Mouse (Mus musculus): ENCODE results near the gene Sp3. TPM values are rescaled to one million over a fixed set of nuclear protein-coding genes. Genes with fewer than 3 reads are reported as not detected.

The Sp3 gene
- polyA plus RNA-seq, 1 experiment, result 13.7 TPM

- 3% methylated on average over 18 of the region's 54 CpGs for WGBS
- DNase-seq, result peak; percentile 89
- H3K27ac ChIP-seq (ENCODE audit: insufficient read depth, low read depth, low read length), result peak overlapping the region; percentile 100
Observed at GRCm38 (mm10) chr2:72979659-72980071, 581 bp downstream of the Sp3 start.

GRCm38 (mm10) chr2:72978901-72979658 lies 1.2 kb downstream of the Sp3 start:
- no peaks in the 10 kb centered on the region for H3K36me3 ChIP-seq (ENCODE audit: control insufficient read depth, insufficient read depth, low read length)
- peak overlapping the region; percentile 97 for H3K4me3 ChIP-seq (ENCODE audit: insufficient read depth, low read depth, low read length)
- no peaks in the 10 kb centered on the region; the same call in 1 of the 2 replicates for H3K27me3 ChIP-seq (replicated peaks; ENCODE audit: control insufficient read depth, insufficient read depth, low read length)
- peaks cover 13% of the 10 kb centered on the region for H3K4me1 ChIP-seq (ENCODE audit: control insufficient read depth, insufficient read depth, low read length)
- H3K27ac ChIP-seq (ENCODE audit: insufficient read depth, low read depth, low read length), result peak overlapping the region; percentile 100
- peak; percentile 95 for DNase-seq
- TF ChIP-seq CTCF (conservative IDR thresholded peaks at IDR 0.05; ENCODE audit: insufficient read depth, insufficient read length, low read depth, low read length), result no peak
- peak; percentile 24 for TF ChIP-seq POLR2A (IDR thresholded peaks at IDR 0.05; ENCODE audit: low read depth, low read length)
- WGBS, result under 1% methylated on average over 69 of the region's 107 CpGs

More at GRCm38 (mm10) chr2:72979659-72980071, 581 bp downstream of the Sp3 start:
- Histone ChIP-seq H3K4me1 (ENCODE audit: control insufficient read depth, insufficient read depth, low read length) (peaks cover 13% of the 10 kb centered on the region), H3K27me3 (replicated peaks; ENCODE audit: control insufficient read depth, insufficient read depth, low read length) (no peaks in the 10 kb centered on the region; the same call in 1 of the 2 replicates), H3K4me3 (ENCODE audit: insufficient read depth, low read depth, low read length) (peak overlapping the region; percentile 97), H3K36me3 (ENCODE audit: control insufficient read depth, insufficient read depth, low read length) (no peaks in the 10 kb centered on the region)
- TF ChIP-seq CTCF (conservative IDR thresholded peaks at IDR 0.05; ENCODE audit: insufficient read depth, insufficient read length, low read depth, low read length) (no peak), POLR2A (IDR thresholded peaks at IDR 0.05; ENCODE audit: low read depth, low read length) (peak; percentile 5)

DNA sequence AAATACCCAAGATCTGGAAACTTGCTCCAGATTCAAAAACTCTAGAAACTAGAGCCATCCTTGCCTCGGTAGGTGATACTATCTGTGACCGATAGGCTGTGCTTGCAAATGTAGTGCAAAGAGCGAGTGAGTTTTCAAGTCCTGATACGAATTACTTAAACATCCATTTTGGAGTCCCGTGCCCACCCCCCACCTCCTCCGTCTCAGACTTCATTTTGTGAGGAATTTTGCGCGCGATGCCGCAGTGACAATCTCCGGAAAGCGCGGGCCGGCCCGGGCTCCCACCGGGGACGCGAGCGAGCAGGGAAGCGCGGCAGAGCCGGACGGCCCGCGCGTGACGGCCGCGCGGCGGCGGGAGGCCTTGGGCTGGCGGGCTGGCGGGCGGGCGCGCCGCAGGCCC lies 1.8 kb downstream of the Sp3 start:
- DNase-seq, result peak; percentile 59
- 3% methylated on average over 37 of the region's 38 CpGs for WGBS
- Histone ChIP-seq H3K4me1 (ENCODE audit: control insufficient read depth, insufficient read depth, low read length) (peaks cover 13% of the 10 kb centered on the region), H3K36me3 (ENCODE audit: control insufficient read depth, insufficient read depth, low read length) (no peaks in the 10 kb centered on the region), H3K27ac (ENCODE audit: insufficient read depth, low read depth, low read length) (peak overlapping the region; percentile 84), H3K27me3 (replicated peaks; ENCODE audit: control insufficient read depth, insufficient read depth, low read length) (no peaks in the 10 kb centered on the region; the same call in 1 of the 2 replicates), H3K4me3 (ENCODE audit: insufficient read depth, low read depth, low read length) (peak overlapping the region; percentile 97)
- TF ChIP-seq CTCF (conservative IDR thresholded peaks at IDR 0.05; ENCODE audit: insufficient read depth, insufficient read length, low read depth, low read length) (0 out of 2 replicates have a peak, but pooled peaks have one; percentile 8), POLR2A (IDR thresholded peaks at IDR 0.05; ENCODE audit: low read depth, low read length) (no peak)

DNA sequence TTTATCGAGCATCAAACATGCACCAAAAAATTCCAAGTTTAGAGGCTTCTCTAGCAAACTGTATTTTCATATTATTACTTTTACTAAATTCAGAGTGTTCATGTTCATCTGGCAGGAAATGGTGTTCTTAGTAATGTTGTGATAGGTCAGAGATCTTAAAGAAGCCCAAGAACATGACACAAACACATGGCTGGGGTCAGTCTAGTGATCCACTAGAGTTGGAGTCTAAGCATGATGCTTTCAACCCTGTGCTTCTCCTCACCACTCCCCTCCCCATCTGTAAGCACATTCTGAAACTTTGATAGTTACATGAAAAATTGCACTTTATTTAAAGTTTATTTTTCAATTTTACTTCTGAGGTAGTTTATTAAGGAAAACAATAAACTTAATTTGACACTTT lies 3.0 kb downstream of the Sp3 start:
- DNase-seq, result no peak
- Histone ChIP-seq H3K36me3 (ENCODE audit: control insufficient read depth, insufficient read depth, low read length) (no peaks in the 10 kb centered on the region), H3K4me1 (ENCODE audit: control insufficient read depth, insufficient read depth, low read length) (peaks cover 13% of the 10 kb centered on the region), H3K27me3 (replicated peaks; ENCODE audit: control insufficient read depth, insufficient read depth, low read length) (no peaks in the 10 kb centered on the region; the same call in 1 of the 2 replicates), H3K4me3 (ENCODE audit: insufficient read depth, low read depth, low read length) (no peak overlapping the region), H3K27ac (ENCODE audit: insufficient read depth, low read depth, low read length) (no peak overlapping the region)
- 37% methylated on average over 1 of the region's 1 CpGs for WGBS
- TF ChIP-seq POLR2A (IDR thresholded peaks at IDR 0.05; ENCODE audit: low read depth, low read length) (no peak), CTCF (conservative IDR thresholded peaks at IDR 0.05; ENCODE audit: insufficient read depth, insufficient read length, low read depth, low read length) (no peak)

DNA sequence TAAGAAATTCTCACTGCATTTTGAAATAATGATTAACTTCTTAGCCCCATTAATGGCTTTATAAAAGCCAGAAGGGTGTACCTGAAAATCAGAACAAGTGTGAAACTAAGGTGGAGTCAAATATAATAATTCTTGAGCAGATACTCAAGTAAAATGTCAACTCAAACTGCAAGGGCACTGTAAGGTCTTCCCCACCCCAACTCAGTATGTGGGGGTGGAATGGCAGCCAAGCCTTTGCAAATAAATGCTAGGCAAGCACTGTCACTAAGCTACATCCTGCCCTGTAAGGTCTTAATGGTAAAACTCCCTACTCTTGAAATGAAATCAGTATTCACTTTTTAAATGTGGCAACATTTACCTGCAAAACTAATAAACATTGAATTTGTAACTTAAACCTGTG lies 4.2 kb downstream of the Sp3 start:
- H3K4me1 ChIP-seq (ENCODE audit: control insufficient read depth, insufficient read depth, low read length), result peaks cover 13% of the 10 kb centered on the region
- no peak overlapping the region for H3K27ac ChIP-seq (ENCODE audit: insufficient read depth, low read depth, low read length)
- peak; percentile 48 for DNase-seq
- peaks cover 3% of the 10 kb centered on the region; the same call in 1 of the 2 replicates for H3K36me3 ChIP-seq (ENCODE audit: control insufficient read depth, insufficient read depth, low read length)
- TF ChIP-seq CTCF (conservative IDR thresholded peaks at IDR 0.05; ENCODE audit: insufficient read depth, insufficient read length, low read depth, low read length) (no peak), POLR2A (IDR thresholded peaks at IDR 0.05; ENCODE audit: low read depth, low read length) (no peak)
- H3K27me3 ChIP-seq (replicated peaks; ENCODE audit: control insufficient read depth, insufficient read depth, low read length), result no peaks in the 10 kb centered on the region; the same call in 1 of the 2 replicates
- no peak overlapping the region for H3K4me3 ChIP-seq (ENCODE audit: insufficient read depth, low read depth, low read length)

GRCm38 (mm10) chr2:72970831-72971230 lies 9.4 kb downstream of the Sp3 start:
- no peak overlapping the region for H3K4me3 ChIP-seq (ENCODE audit: insufficient read depth, low read depth, low read length)
- 87% methylated on average over 6 of the region's 6 CpGs for WGBS
- no peak overlapping the region for H3K27ac ChIP-seq (ENCODE audit: insufficient read depth, low read depth, low read length)
- peaks cover 5% of the 10 kb centered on the region; the same call in 1 of the 2 replicates for H3K4me1 ChIP-seq (ENCODE audit: control insufficient read depth, insufficient read depth, low read length)
- peaks cover 4% of the 10 kb centered on the region; the same call in 1 of the 2 replicates for H3K36me3 ChIP-seq (ENCODE audit: control insufficient read depth, insufficient read depth, low read length)
- no peak for DNase-seq
- TF ChIP-seq POLR2A (IDR thresholded peaks at IDR 0.05; ENCODE audit: low read depth, low read length), result no peak
- TF ChIP-seq CTCF (conservative IDR thresholded peaks at IDR 0.05; ENCODE audit: insufficient read depth, insufficient read length, low read depth, low read length), result no peak
- H3K27me3 ChIP-seq (replicated peaks; ENCODE audit: control insufficient read depth, insufficient read depth, low read length), result no peaks in the 10 kb centered on the region

DNA sequence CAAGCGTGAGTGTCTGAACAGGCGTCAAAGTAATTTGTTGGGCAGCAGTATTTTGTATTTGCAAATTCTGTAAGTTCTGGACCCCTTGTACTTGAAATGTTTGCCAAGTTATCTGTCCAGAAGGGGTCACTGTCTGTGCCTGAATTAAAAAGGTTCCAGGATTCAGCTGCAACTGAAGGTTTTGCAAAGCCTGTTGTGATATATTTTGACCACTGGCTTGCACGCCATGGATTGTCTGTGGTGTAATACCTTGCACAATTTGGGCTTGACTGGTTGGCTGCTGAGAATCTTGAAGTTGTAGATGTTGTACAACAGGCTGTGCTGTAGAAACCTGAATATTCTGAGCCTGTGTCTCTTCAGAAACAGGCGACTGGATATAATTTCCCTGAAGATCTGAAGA lies 9.9 kb downstream of the Sp3 start:
- H3K36me3 ChIP-seq (ENCODE audit: control insufficient read depth, insufficient read depth, low read length), result peaks cover 4% of the 10 kb centered on the region; the same call in 1 of the 2 replicates
- peaks cover 6% of the 10 kb centered on the region; the same call in 1 of the 2 replicates for H3K4me1 ChIP-seq (ENCODE audit: control insufficient read depth, insufficient read depth, low read length)
- H3K27ac ChIP-seq (ENCODE audit: insufficient read depth, low read depth, low read length), result no peak overlapping the region
- WGBS, result 75% methylated on average over 4 of the region's 4 CpGs
- H3K4me3 ChIP-seq (ENCODE audit: insufficient read depth, low read depth, low read length), result no peak overlapping the region
- no peaks in the 10 kb centered on the region for H3K27me3 ChIP-seq (replicated peaks; ENCODE audit: control insufficient read depth, insufficient read depth, low read length)
- no peak for TF ChIP-seq POLR2A (IDR thresholded peaks at IDR 0.05; ENCODE audit: low read depth, low read length)
- no peak for TF ChIP-seq CTCF (conservative IDR thresholded peaks at IDR 0.05; ENCODE audit: insufficient read depth, insufficient read length, low read depth, low read length)
- no peak for DNase-seq

Data from kidney, adult 2 months (tissue).